Mouse (Mus musculus): ENCODE data around the gene Cep135.

The Cep135 gene

GRCm38 (mm10) chr5:76644234-76644633 is 55.7 kb downstream of the Cep135 start:
- DNase-seq (ENCODE audit: extremely low read depth, low read depth, low spot score) = no peak

- no peak for DNase-seq (ENCODE audit: extremely low read depth, low read depth, low spot score)
Observed at GRCm38 (mm10) chr5:76645091-76645868, 56.8 kb downstream of the Cep135 start.

- no peak for DNase-seq (ENCODE audit: extremely low read depth, low read depth, low spot score)
Observed at GRCm38 (mm10) chr5:76649897-76650296, 61.4 kb downstream of the Cep135 start.

- DNase-seq (ENCODE audit: extremely low read depth, low read depth, low spot score) = no peak
Observed at GRCm38 (mm10) chr5:76651151-76651725, 62.7 kb downstream of the Cep135 start.

- no peak for DNase-seq (ENCODE audit: extremely low read depth, low read depth, low spot score)
Observed at GRCm38 (mm10) chr5:76656212-76656611, 67.7 kb downstream of the Cep135 start, which contains the start of gene C530008M17Rik. TSS of gene C530008M17Rik (plus strand) at chr5:76656512.

- DNase-seq (ENCODE audit: extremely low read depth, low read depth, low spot score) = no peak
Observed at GRCm38 (mm10) chr5:76657245-76658083, 69.0 kb downstream of the Cep135 start.

GRCm38 (mm10) chr5:76658084-76658934 is 69.8 kb downstream of the Cep135 start:
- DNase-seq (ENCODE audit: extremely low read depth, low read depth, low spot score) = no peak

- DNase-seq (ENCODE audit: extremely low read depth, low read depth, low spot score) = no peak
Observed at GRCm38 (mm10) chr5:76659958-76660635, 71.6 kb downstream of the Cep135 start.

GRCm38 (mm10) chr5:76661310-76661709 is 72.8 kb downstream of the Cep135 start:
- DNase-seq (ENCODE audit: extremely low read depth, low read depth, low spot score) = no peak

GRCm38 (mm10) chr5:76664936-76665335 is 76.4 kb downstream of the Cep135 start:
- no peak for DNase-seq (ENCODE audit: extremely low read depth, low read depth, low spot score)

GRCm38 (mm10) chr5:76665421-76665820 is 76.9 kb downstream of the Cep135 start:
- no peak for DNase-seq (ENCODE audit: extremely low read depth, low read depth, low spot score)

- DNase-seq (ENCODE audit: extremely low read depth, low read depth, low spot score) = no peak
Observed at GRCm38 (mm10) chr5:76666026-76666756, 77.7 kb downstream of the Cep135 start.

GRCm38 (mm10) chr5:76668118-76668517 is 79.6 kb downstream of the Cep135 start:
- no peak for DNase-seq (ENCODE audit: extremely low read depth, low read depth, low spot score)

GRCm38 (mm10) chr5:76668547-76668946 is 80.0 kb downstream of the Cep135 start:
- no peak for DNase-seq (ENCODE audit: extremely low read depth, low read depth, low spot score)

- DNase-seq (ENCODE audit: extremely low read depth, low read depth, low spot score) = no peak
Observed at GRCm38 (mm10) chr5:76670183-76670582, 81.7 kb downstream of the Cep135 start.

GRCm38 (mm10) chr5:76674022-76674653 is 85.6 kb downstream of the Cep135 start:
- DNase-seq (ENCODE audit: extremely low read depth, low read depth, low spot score) = no peak

- DNase-seq (ENCODE audit: extremely low read depth, low read depth, low spot score) = no peak
Observed at GRCm38 (mm10) chr5:76675369-76675768, 86.9 kb downstream of the Cep135 start.

GRCm38 (mm10) chr5:76680959-76681358 is 92.5 kb downstream of the Cep135 start:
- no peak for DNase-seq (ENCODE audit: extremely low read depth, low read depth, low spot score)

All from fat pad, adult 2 months (tissue).